Mouse (Mus musculus): Measurements from ENCODE around the gene Gcsam.

DNA sequence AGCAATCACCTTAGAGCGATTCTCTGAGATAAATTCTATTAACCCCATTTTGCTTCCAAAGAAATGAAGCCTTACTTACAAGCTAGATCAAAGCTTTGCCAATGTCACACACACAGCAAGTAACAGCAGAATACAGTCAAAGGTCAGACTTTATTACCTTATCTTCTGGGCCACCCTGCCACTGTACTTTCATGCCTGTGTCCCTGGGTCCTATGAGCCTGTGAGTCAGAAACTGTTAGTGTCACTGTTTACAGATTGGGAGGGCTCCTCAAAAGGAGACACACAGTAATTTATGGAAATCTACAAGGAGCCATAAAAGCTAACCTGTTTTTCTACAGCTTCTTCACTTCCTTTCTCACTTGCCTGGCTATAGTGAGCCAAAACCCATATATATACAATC, 48.1 kb downstream of the Gcsam start:
- TF ChIP-seq CTCF (IDR thresholded peaks at IDR 0.05) (no peak), EP300 (IDR thresholded peaks at IDR 0.05) (no peak)
